Mouse (Mus musculus) Patski (cell line): ENCODE measurements around the gene Paxx. TPM values are rescaled to one million over a fixed set of nuclear protein-coding genes. Genes with fewer than 3 reads are reported as not detected.

Experiments used
- ATAC-seq: fragments of 100-300 bp; one replicate; pipeline ENCODE4 v1.8.0; 2021
- CTCF ChIA-PET: fragments of 350-600 bp; sonication (Branson Sonifier 250); formaldehyde crosslinking; loops from one replicate; lab custom pipeline; 2022; ENCODE audit warnings: inconsistent platforms; lab: Charles Lee
- POLR2A ChIA-PET: fragments of 350-600 bp; sonication (Branson Sonifier 250); formaldehyde crosslinking; loops from one replicate; lab custom pipeline; 2022; ENCODE audit warnings: antibody characterized with exemption, inconsistent platforms; lab: Charles Lee
- DNase-seq: peaks from one replicate; pipeline ENCODE4 v3.0.0-alpha.2; 2011; ENCODE audit warnings: low read depth, low spot score
- H3K27me3 ChIP-seq: fragments of 371-371 bp; one replicate; pipeline ENCODE4 v1.5.1; 2021
- CTCF ChIP-seq: fragments of 100-300 bp; IDR thresholded peaks from one replicate; pipeline ENCODE4 v1.5.1; 2021
- in situ Hi-C: fragments of 300-500 bp; cut with MboI; formaldehyde crosslinking; loops from 3 replicates; pipeline ENCODE4 v1.11.1; 2018; ENCODE audit warnings: low pct_unique_long_range_greater_than_20kb, mixed read lengths
- polyA plus RNA-seq: library from polyadenylated mRNA; unstranded; gene quantifications from one replicate; pipeline ENCODE4 v1.2.3, GENCODE M21; 2021

Gene Paxx
- polyA plus RNA-seq, 1 experiment from 2014 or later: 23.3 TPM

- TF ChIP-seq CTCF: no peak
- POLR2A ChIA-PET: no interaction called here
- in situ Hi-C loops: loop anchor here (5.0 kb wide), 1 partner anchor 53 kb away; no protein-coding TSS in a partner anchor
- no peak for ATAC-seq
- CTCF ChIA-PET: interaction anchor here (1.0 to 1.7 kb wide), 3 partner anchors 13 to 64 kb away, joined by 3 to 9 read pairs (median 4); no protein-coding TSS in a partner anchor
- no peaks in the 10 kb centered on the region for H3K27me3 ChIP-seq
- no peak for DNase-seq
Measured at GRCm38 (mm10) chr2:25484901-25485647, 24.2 kb upstream of the Paxx start.

GRCm38 (mm10) chr2:25482969-25483368 lies 22.1 kb upstream of the Paxx start:
- POLR2A ChIA-PET: interaction anchor here (0.6 kb wide), 1 partner anchor 79 kb away, joined by 3 read pairs; no protein-coding TSS in a partner anchor
- in situ Hi-C loops: loop anchor here (5.0 kb wide), 1 partner anchor 51 kb away; no protein-coding TSS in a partner anchor
- ATAC-seq: no peak
- CTCF ChIA-PET: interaction anchor here (0.8 to 6.3 kb wide), 7 partner anchors 10 to 66 kb away, joined by 3 to 36 read pairs (median 4); partner anchors contain the start of gene Fut7
- DNase-seq: no peak
- TF ChIP-seq CTCF: no peak
- H3K27me3 ChIP-seq: no peaks in the 10 kb centered on the region

- DNase-seq (no peak), ATAC-seq (no peak)
- ChIA-PET POLR2A (interaction anchor here (1.1 kb wide), 1 partner anchor 52 kb away, joined by 3 read pairs; the partner anchor contains the start of gene Abca2), CTCF (interaction anchor here (0.9 to 6.3 kb wide), 8 partner anchors 11 to 58 kb away, joined by 3 to 36 read pairs (median 4); partner anchors contain the start of genes Fut7 and Ptgds)
- in situ Hi-C loops: loop anchor here (5.0 kb wide), 1 partner anchor 48 kb away; no protein-coding TSS in a partner anchor
- H3K27me3 ChIP-seq: no peaks in the 10 kb centered on the region
- TF ChIP-seq CTCF: no peak
Measured at GRCm38 (mm10) chr2:25480541-25480940, 19.6 kb upstream of the Paxx start.

- CTCF ChIA-PET: interaction anchor here (0.7 to 6.3 kb wide), 5 partner anchors 13 to 57 kb away, joined by 3 to 36 read pairs (median 4); partner anchors contain the start of genes Fut7 and Lcn12
- no peak for TF ChIP-seq CTCF
- no peak for DNase-seq
- no peak for ATAC-seq
- in situ Hi-C loops: loop anchor here (5.0 kb wide), 1 partner anchor 47 kb away; no protein-coding TSS in a partner anchor
- POLR2A ChIA-PET: interaction anchor here (0.6 kb wide), 1 partner anchor 151 kb away, joined by 3 read pairs; no protein-coding TSS in a partner anchor
- H3K27me3 ChIP-seq: no peaks in the 10 kb centered on the region
Measured at GRCm38 (mm10) chr2:25479551-25480311, 18.8 kb upstream of the Paxx start.

GRCm38 (mm10) chr2:25477967-25478675 lies 17.2 kb upstream of the Paxx start:
- no peak for TF ChIP-seq CTCF
- in situ Hi-C loops: no loop called here
- ChIA-PET CTCF (interaction anchor here (1.1 to 6.3 kb wide), 4 partner anchors 15 to 250 kb away, joined by 3 to 36 read pairs (median 5); partner anchors contain the start of genes Fut7 and Lcn12), POLR2A (interaction anchor here (0.5 kb wide), 1 partner anchor 57 kb away, joined by 7 read pairs; no protein-coding TSS in a partner anchor)
- no peaks in the 10 kb centered on the region for H3K27me3 ChIP-seq
- ATAC-seq: no peak
- no peak for DNase-seq

GRCm38 (mm10) chr2:25477541-25477940 lies 16.6 kb upstream of the Paxx start:
- in situ Hi-C loops: no loop called here
- no peaks in the 10 kb centered on the region for H3K27me3 ChIP-seq
- no peak for TF ChIP-seq CTCF
- ChIA-PET POLR2A (no interaction called here), CTCF (interaction anchor here (1.0 to 1.6 kb wide), 3 partner anchors 19 to 55 kb away, joined by 3 to 6 read pairs (median 3); no protein-coding TSS in a partner anchor)
- ATAC-seq (no peak), DNase-seq (no peak)

- DNase-seq (no peak), ATAC-seq (no peak)
- no peak for TF ChIP-seq CTCF
- H3K27me3 ChIP-seq: no peaks in the 10 kb centered on the region
- in situ Hi-C loops: no loop called here
- POLR2A ChIA-PET: no interaction called here
- CTCF ChIA-PET: interaction anchor here (1.0 kb wide), 1 partner anchor 11 kb away, joined by 3 read pairs; no protein-coding TSS in a partner anchor
Measured at GRCm38 (mm10) chr2:25472550-25472949, 11.7 kb upstream of the Paxx start.

- ChIA-PET POLR2A (no interaction called here), CTCF (interaction anchor here (0.7 kb wide), 1 partner anchor 11 kb away, joined by 3 read pairs; no protein-coding TSS in a partner anchor)
- DNase-seq (no peak), ATAC-seq (no peak)
- no peak for TF ChIP-seq CTCF
- in situ Hi-C loops: no loop called here
- H3K27me3 ChIP-seq: no peaks in the 10 kb centered on the region
Measured at GRCm38 (mm10) chr2:25469969-25470368, 9.1 kb upstream of the Paxx start, which contains the start of gene Ptgds. Gene Ptgds (minus strand): TSS chr2:25470046.
